Mouse (Mus musculus) heart, embryonic 16.5 days (tissue): ENCODE measurements around the gene Slc5a1. TPM values are rescaled to one million over a fixed set of nuclear protein-coding genes. Genes with fewer than 3 reads are reported as not detected.
A peak's percentile ranks its signal among the peaks of the same experiment; 100 is the strongest.

Source experiments
- ATAC-seq: fragments of 200-750 bp; cut with Nextera tagmentation; replicated peaks from 2 replicates; pipeline ENCODE4 v1.8.0; 2017; ENCODE audit warnings: moderate number of reproducible peaks; ENCODE audit not compliant: insufficient read depth, low FRiP score; ENCODE audit errors: extremely low read depth
- H3K27ac ChIP-seq: fragments of 300-500 bp; sonication (generic); 2 replicates; pipeline ENCODE4 v1.5.1; 2014; ENCODE audit warnings: mild to moderate bottlenecking, low read length, control low read depth, moderate library complexity
- H3K27me3 ChIP-seq: fragments of 300-500 bp; sonication (generic); 2 replicates; pipeline ENCODE4 v1.6.1; 2014; ENCODE audit warnings: low read length, mixed read lengths; ENCODE audit not compliant: control insufficient read depth, insufficient read depth
- H3K36me3 ChIP-seq: fragments of 300-500 bp; sonication (generic); 2 replicates; pipeline ENCODE4 v1.6.1; 2014; ENCODE audit not compliant: control insufficient read depth, insufficient read depth
- H3K4me1 ChIP-seq: fragments of 300-500 bp; sonication (generic); 2 replicates; pipeline ENCODE4 v1.6.1; 2014; ENCODE audit warnings: low read length, mixed read lengths; ENCODE audit not compliant: control insufficient read depth, insufficient read depth
- H3K4me2 ChIP-seq: fragments of 300-500 bp; sonication (generic); 2 replicates; pipeline ENCODE4 v1.6.1; 2014; ENCODE audit warnings: low read depth, mild to moderate bottlenecking, control low read depth, low read length
- H3K4me3 ChIP-seq: fragments of 300-500 bp; sonication (generic); 2 replicates; pipeline ENCODE4 v1.5.1; 2014; ENCODE audit warnings: mild to moderate bottlenecking, control low read depth, low read length
- H3K9ac ChIP-seq: fragments of 300-500 bp; sonication (generic); 2 replicates; pipeline ENCODE4 v1.6.1; 2014; ENCODE audit warnings: low read length, control low read depth
- H3K9me3 ChIP-seq: fragments of 300-500 bp; sonication (generic); replicated peaks from 2 replicates; pipeline ENCODE4 v1.6.1; 2016; ENCODE audit warnings: low read length; ENCODE audit not compliant: control insufficient read depth
- WGBS: fragments of 180-500 bp; shearing (Covaris S2); extraction: QIAGEN DNeasy Blood & Tissue Kit; methylation state at CpG from one replicate; pipeline ENCODE4 v1.1.7; 2014; 5-methylcytosine and 5-hydroxymethylcytosine counted together
- polyA plus RNA-seq: library from polyadenylated mRNA; unstranded; fragments of >200 nt; fragmentation: Nextera tagmentation; extraction: Ambion mirVana; gene quantifications from 2 replicates; pipeline ENCODE4 v1.2.1, GENCODE M21; 2015

Slc5a1 gene
- polyA plus RNA-seq, 1 experiment from 2014 or later: 0.80 TPM

DNA sequence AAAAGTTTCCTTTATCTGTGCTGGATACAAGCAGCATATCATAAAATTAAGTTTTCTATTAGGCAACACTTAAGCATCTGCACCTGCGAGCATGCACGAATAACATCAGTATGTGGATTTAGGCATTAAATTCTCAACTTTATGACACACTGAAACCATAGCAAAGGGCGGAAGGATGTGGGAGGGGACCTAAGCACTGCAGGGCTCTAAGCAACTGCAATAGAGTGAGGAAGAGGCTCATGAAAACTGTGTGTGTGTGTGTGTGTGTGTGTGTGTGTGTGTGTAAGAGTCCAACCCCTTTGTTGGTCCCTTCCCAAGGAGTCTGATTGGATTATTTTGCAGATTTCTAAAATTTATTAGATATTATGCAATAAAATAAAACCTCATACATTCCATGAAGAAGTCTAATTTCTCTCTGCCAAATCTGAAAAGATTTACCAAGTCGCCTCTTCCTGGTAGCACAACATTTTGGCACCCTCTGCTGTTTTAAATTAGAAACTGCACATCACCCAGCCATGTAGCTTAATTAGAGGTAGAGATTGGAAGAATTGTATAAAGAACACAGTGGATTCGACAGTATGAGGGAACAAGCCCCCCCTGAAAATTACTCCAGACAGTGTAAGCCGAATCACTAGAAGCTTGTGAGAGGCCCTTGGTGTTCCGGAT is 38.9 kb downstream of the Slc5a1 start:
- H3K9me3 ChIP-seq: no peaks in the 10 kb centered on the region
- peaks cover 5% of the 10 kb centered on the region for H3K4me1 ChIP-seq
- no peak overlapping the region for H3K27ac ChIP-seq
- no peak overlapping the region for H3K4me3 ChIP-seq
- no peak for ATAC-seq
- H3K36me3 ChIP-seq: no peaks in the 10 kb centered on the region
- H3K9ac ChIP-seq: no peak overlapping the region
- 0 out of 2 replicates have a peak, but pooled peaks cover 3% of the 10 kb centered on the region for H3K27me3 ChIP-seq
- 53% methylated on average over 7 of the region's 7 CpGs for WGBS
- no peak overlapping the region for H3K4me2 ChIP-seq

DNA sequence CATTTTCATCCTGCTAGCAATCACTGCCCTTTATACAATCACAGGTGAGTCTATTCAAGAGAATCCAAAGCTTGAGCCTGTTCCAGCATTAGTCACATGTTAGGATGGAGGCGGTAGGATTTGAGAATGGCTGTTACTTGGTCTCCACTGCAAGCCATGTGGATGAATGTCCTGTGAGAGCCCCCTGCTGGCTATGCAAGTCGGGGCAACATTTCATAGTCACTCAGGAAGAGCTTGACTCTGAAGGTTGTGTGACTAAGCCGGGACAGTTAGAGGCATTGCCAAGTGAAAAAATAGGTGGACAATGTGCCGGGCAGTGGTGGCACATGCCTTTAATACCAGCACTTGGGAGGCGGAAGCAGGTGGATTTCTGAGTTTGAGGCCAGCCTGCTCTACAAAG is 40.0 kb downstream of the Slc5a1 start:
- Histone ChIP-seq H3K9ac (no peak overlapping the region), H3K4me3 (no peak overlapping the region), H3K27ac (no peak overlapping the region), H3K27me3 (0 out of 2 replicates have a peak, but pooled peaks cover 3% of the 10 kb centered on the region), H3K4me2 (no peak overlapping the region), H3K4me1 (peaks cover 7% of the 10 kb centered on the region), H3K9me3 (no peaks in the 10 kb centered on the region), H3K36me3 (no peaks in the 10 kb centered on the region)
- WGBS: 34% methylated on average over 5 of the region's 5 CpGs
- no peak for ATAC-seq

- Histone ChIP-seq H3K4me3 (no peak overlapping the region), H3K9ac (no peak overlapping the region), H3K4me2 (no peak overlapping the region), H3K9me3 (no peaks in the 10 kb centered on the region), H3K4me1 (peaks cover 7% of the 10 kb centered on the region), H3K27me3 (0 out of 2 replicates have a peak, but pooled peaks cover 3% of the 10 kb centered on the region), H3K36me3 (no peaks in the 10 kb centered on the region), H3K27ac (no peak overlapping the region)
- ATAC-seq: no peak
- WGBS: 84% methylated on average over 9 of the region's 9 CpGs
Measured at GRCm38 (mm10) chr5:33146837-33147236, 42.8 kb downstream of the Slc5a1 start.

- Histone ChIP-seq H3K27me3 (no peaks in the 10 kb centered on the region), H3K4me3 (no peak overlapping the region), H3K4me2 (no peak overlapping the region), H3K4me1 (peaks cover 7% of the 10 kb centered on the region), H3K36me3 (no peaks in the 10 kb centered on the region), H3K9ac (no peak overlapping the region), H3K9me3 (no peaks in the 10 kb centered on the region), H3K27ac (no peak overlapping the region)
- ATAC-seq: no peak
- WGBS: 44% methylated on average over 6 of the region's 6 CpGs
Measured at GRCm38 (mm10) chr5:33147691-33148090, 43.7 kb downstream of the Slc5a1 start.

GRCm38 (mm10) chr5:33193567-33193966 is 89.5 kb downstream of the Slc5a1 start:
- no peak for ATAC-seq
- H3K9ac ChIP-seq: no peak overlapping the region
- H3K27me3 ChIP-seq: no peaks in the 10 kb centered on the region
- H3K4me1 ChIP-seq: peaks cover 8% of the 10 kb centered on the region
- H3K4me2 ChIP-seq: peak overlapping the region; percentile 6; the same call in 1 of the 2 replicates
- WGBS: 7% methylated on average over 7 of the region's 7 CpGs
- no peak overlapping the region for H3K4me3 ChIP-seq
- no peak overlapping the region for H3K27ac ChIP-seq
- H3K36me3 ChIP-seq: no peaks in the 10 kb centered on the region
- no peaks in the 10 kb centered on the region for H3K9me3 ChIP-seq

- H3K27me3 ChIP-seq: no peaks in the 10 kb centered on the region
- no peak overlapping the region for H3K4me2 ChIP-seq
- H3K9ac ChIP-seq: no peak overlapping the region
- H3K4me3 ChIP-seq: no peak overlapping the region
- 0 out of 2 replicates have a peak, but pooled peaks have one; percentile 37 for ATAC-seq
- WGBS: 59% methylated on average over 9 of the region's 9 CpGs
- no peaks in the 10 kb centered on the region for H3K36me3 ChIP-seq
- no peaks in the 10 kb centered on the region for H3K9me3 ChIP-seq
- peaks cover 8% of the 10 kb centered on the region for H3K4me1 ChIP-seq
- no peak overlapping the region for H3K27ac ChIP-seq
Measured at GRCm38 (mm10) chr5:33195246-33195852, 91.3 kb downstream of the Slc5a1 start.

DNA sequence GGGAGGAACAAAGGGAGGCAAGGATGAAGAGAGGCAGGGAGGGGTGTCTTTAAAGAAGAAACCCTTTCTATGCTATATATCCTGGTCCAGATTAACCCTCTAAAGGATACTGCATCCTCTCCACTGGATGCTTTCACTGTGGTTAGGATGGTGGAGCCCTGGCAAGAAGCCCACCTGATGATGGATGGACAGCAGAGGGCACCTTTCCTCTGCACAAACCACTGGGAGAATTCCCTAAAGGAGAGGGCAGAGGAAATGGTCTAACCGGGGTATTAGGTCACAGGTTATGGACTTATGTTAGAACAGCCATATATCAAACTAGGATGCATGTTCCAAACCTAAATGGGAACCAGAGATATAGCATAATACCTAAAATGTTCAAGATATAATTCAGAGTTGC is 96.1 kb downstream of the Slc5a1 start:
- 29% methylated on average over 1 of the region's 1 CpGs for WGBS
- H3K36me3 ChIP-seq: no peaks in the 10 kb centered on the region
- no peak overlapping the region for H3K4me3 ChIP-seq
- H3K27me3 ChIP-seq: no peaks in the 10 kb centered on the region
- no peak overlapping the region for H3K9ac ChIP-seq
- no peak for ATAC-seq
- H3K9me3 ChIP-seq: no peaks in the 10 kb centered on the region
- no peaks in the 10 kb centered on the region for H3K4me1 ChIP-seq
- no peak overlapping the region for H3K4me2 ChIP-seq
- H3K27ac ChIP-seq: no peak overlapping the region

GRCm38 (mm10) chr5:33201697-33202096 is 97.7 kb downstream of the Slc5a1 start:
- Histone ChIP-seq H3K9ac (no peak overlapping the region), H3K4me3 (no peak overlapping the region), H3K9me3 (no peaks in the 10 kb centered on the region), H3K27ac (no peak overlapping the region), H3K4me1 (no peaks in the 10 kb centered on the region), H3K36me3 (no peaks in the 10 kb centered on the region), H3K27me3 (no peaks in the 10 kb centered on the region), H3K4me2 (no peak overlapping the region)
- no peak for ATAC-seq
- WGBS: 45% methylated on average over 13 of the region's 13 CpGs

DNA sequence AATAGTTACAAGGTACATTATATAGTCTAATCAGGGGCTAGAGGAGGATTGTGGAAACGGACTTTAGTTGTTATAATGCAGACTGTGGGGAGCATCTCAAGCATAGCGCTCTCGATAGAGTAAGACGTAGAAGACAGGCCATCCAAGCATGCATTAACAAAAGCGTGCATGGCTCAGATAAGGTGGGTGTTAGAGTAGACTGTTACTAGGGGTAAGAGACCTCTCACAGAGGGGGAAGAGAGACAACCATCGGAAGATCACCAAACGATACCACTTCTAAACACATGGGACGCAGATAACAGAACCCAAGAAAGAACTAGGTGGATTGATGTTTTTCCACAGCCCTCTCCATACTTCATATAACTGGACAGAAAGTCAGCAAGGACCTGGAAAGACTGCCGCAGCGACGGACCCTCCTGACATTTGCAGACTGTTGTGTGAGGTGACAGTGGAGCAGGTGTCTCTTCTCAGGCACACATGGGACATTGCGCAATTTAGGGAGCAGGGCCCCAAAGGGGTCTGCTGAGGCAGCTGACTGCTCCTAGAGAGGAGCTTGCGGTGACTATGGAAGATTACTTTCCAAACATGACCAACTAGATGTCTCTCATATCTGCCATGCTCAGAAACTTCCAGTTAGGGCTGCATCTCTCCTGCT is 98.6 kb downstream of the Slc5a1 start:
- no peak overlapping the region for H3K27ac ChIP-seq
- ATAC-seq: no peak
- 78% methylated on average over 13 of the region's 13 CpGs for whole genome bisulfite sequencing
- H3K4me3 ChIP-seq: no peak overlapping the region
- no peaks in the 10 kb centered on the region for H3K27me3 ChIP-seq
- H3K36me3 ChIP-seq: no peaks in the 10 kb centered on the region
- no peaks in the 10 kb centered on the region for H3K9me3 ChIP-seq
- no peak overlapping the region for H3K4me2 ChIP-seq
- no peak overlapping the region for H3K9ac ChIP-seq
- H3K4me1 ChIP-seq: no peaks in the 10 kb centered on the region
